Comparison of ENCODE assay signal across 10 mouse cellular contexts in genomic region chr5:24724805-24725204, GRCm38 (mm10). TPM values are rescaled to one million over a fixed set of nuclear protein-coding genes. Genes with fewer than 3 reads are reported as not detected.
A peak's percentile ranks its signal among the peaks of the same experiment; 100 is the strongest.
DNase-seq lines count a peak whose midpoint lies in the region; ATAC-seq lines count a peak whose summit lies in the region.
"Had no signal": no experiment of that assay in that cellular context is flagged by ENCODE, and none has a peak within 500 bp of the region (broad histone marks: within the 10 kb centered on the region; RNA-seq: fewer than 3 reads in every experiment).

No protein-coding gene starts in this region.

- H3K9me3 ChIP-seq in lung, embryonic 16.5 days (ENCODE audit: control insufficient read depth, low read length): no peaks in the 10 kb centered on the region
- H3K9me3 ChIP-seq in limb, embryonic 10.5 days (replicated peaks): no peaks in the 10 kb centered on the region
- no peaks in the 10 kb centered on the region for H3K9me3 ChIP-seq in stomach, embryonic 15.5 days

- peaks cover 46% of the 10 kb centered on the region for H3K4me1 ChIP-seq in lung, embryonic 16.5 days (replicated peaks; ENCODE audit: control insufficient read depth, insufficient read depth, low read length)
- H3K4me1 ChIP-seq in limb, embryonic 10.5 days: peaks cover 35% of the 10 kb centered on the region
- H3K4me1 ChIP-seq in stomach, embryonic 15.5 days: peaks cover 24% of the 10 kb centered on the region

- H3K27ac ChIP-seq in lung, embryonic 16.5 days (ENCODE audit: low read length): peak overlapping the region; percentile 95
- peak overlapping the region; percentile 81 for H3K27ac ChIP-seq in limb, embryonic 10.5 days
- H3K27ac ChIP-seq in stomach, embryonic 15.5 days: peak overlapping the region; percentile 75
- H3K27ac ChIP-seq: macrophage had no signal

- no peaks in the 10 kb centered on the region; the same call in 1 of the 2 replicates for H3K36me3 ChIP-seq in lung, embryonic 16.5 days (ENCODE audit: control insufficient read depth, insufficient read depth, low read length)
- H3K36me3 ChIP-seq in limb, embryonic 10.5 days: peaks cover 47% of the 10 kb centered on the region
- no peaks in the 10 kb centered on the region for H3K36me3 ChIP-seq in stomach, embryonic 15.5 days

- H3K9ac ChIP-seq in lung, embryonic 16.5 days (ENCODE audit: low read length): peak overlapping the region; percentile 27
- H3K9ac ChIP-seq in stomach, embryonic 15.5 days: no peak overlapping the region

- 32% methylated on average over 5 of the region's 5 CpGs for WGBS in lung, embryonic 16.5 days
- 58% methylated on average over 5 of the region's 5 CpGs for WGBS in limb, embryonic 10.5 days
- 21% methylated on average over 5 of the region's 5 CpGs for WGBS in stomach, embryonic 15.5 days

- peak; percentile 89 for ATAC-seq in lung, embryonic 16.5 days (ENCODE audit: low read depth)
- ATAC-seq in stomach, embryonic 15.5 days (ENCODE audit: insufficient read depth, low FRiP score, low read depth): peak; percentile 61

- DNase-seq in cerebellum, postnatal 10 days: peak; percentile 36 to 41
- DNase-seq in cerebellum, adult 11 months: no peak
- DNase-seq in lung, postnatal 25 days (ENCODE audit: low spot score): no peak
- no peak for DNase-seq in limb, embryonic 10.5 days (ENCODE audit: low spot score)
- no peak for DNase-seq in cerebellum, postnatal 25 days
- no peak for DNase-seq in layer of hippocampus, postnatal 14 days (ENCODE audit: low spot score in 2 of 2)
- DNase-seq: cerebellum, postnatal 14 days had no signal

- no peak overlapping the region for H3K4me3 ChIP-seq in lung, embryonic 16.5 days (ENCODE audit: low read length)
- no peak overlapping the region for H3K4me3 ChIP-seq in limb, embryonic 10.5 days
- no peak overlapping the region for H3K4me3 ChIP-seq in stomach, embryonic 15.5 days (replicated peaks)

- no peaks in the 10 kb centered on the region for H3K27me3 ChIP-seq in lung, embryonic 16.5 days (ENCODE audit: control insufficient read depth, insufficient read depth, low read depth, low read length)
- H3K27me3 ChIP-seq in limb, embryonic 10.5 days (ENCODE audit: low read depth, poor library complexity, severe bottlenecking): peaks cover 8% of the 10 kb centered on the region; the same call in 1 of the 2 replicates
- no peaks in the 10 kb centered on the region for H3K27me3 ChIP-seq in stomach, embryonic 15.5 days (replicated peaks)

- H3K4me2 ChIP-seq in lung, embryonic 16.5 days (ENCODE audit: low read depth, low read length): 0 out of 2 replicates have a peak overlapping the region, but pooled peaks have one; percentile 9
- peak overlapping the region; percentile 19; the same call in 1 of the 2 replicates for H3K4me2 ChIP-seq in stomach, embryonic 15.5 days

RNA-seq across cellular contexts. Expression of gene Wdr86, which starts 5.7 kb away (rescaled TPM):
- polyA plus RNA-seq in lung, embryonic 16.5 days (2015; fragmentation: Nextera tagmentation; extraction: Ambion mirVana): 30.5 and 31.5 TPM in 2 replicates
- 28.7 and 41.7 TPM in 2 replicates for polyA plus RNA-seq in limb, embryonic 10.5 days (2016; fragmentation: Nextera tagmentation; extraction: Ambion mirVana)
- 14.3 and 15.1 TPM in 2 replicates for polyA plus RNA-seq in stomach, embryonic 15.5 days (2015; fragmentation: Nextera tagmentation; extraction: Ambion mirVana)
- 1 to 10 TPM; 1.1 to 4.7 TPM for total RNA-seq in layer of hippocampus, postnatal 14 days (2021)
- polyA plus RNA-seq: macrophage had no signal

RNA-seq across cellular contexts. Expression of gene Crygn, which starts 33.0 kb away (rescaled TPM):
- polyA plus RNA-seq in lung, embryonic 16.5 days (2015; fragmentation: Nextera tagmentation; extraction: Ambion mirVana): 3.2 and 3.4 TPM in 2 replicates
- 0.79 and 1.1 TPM in 2 replicates for polyA plus RNA-seq in limb, embryonic 10.5 days (2016; fragmentation: Nextera tagmentation; extraction: Ambion mirVana)
- 1.6 and 1.7 TPM in 2 replicates for polyA plus RNA-seq in stomach, embryonic 15.5 days (2015; fragmentation: Nextera tagmentation; extraction: Ambion mirVana)
- 1 to 10 TPM; 2.3 to 3.3 TPM for total RNA-seq in layer of hippocampus, postnatal 14 days (2021)
- polyA plus RNA-seq: macrophage had no signal

RNA-seq across cellular contexts. Expression of gene Nub1, which starts 39.5 kb away (rescaled TPM):
- polyA plus RNA-seq in lung, embryonic 16.5 days (2015; fragmentation: Nextera tagmentation; extraction: Ambion mirVana): 39.0 and 40.0 TPM in 2 replicates
- 23.7 and 26.9 TPM in 2 replicates for polyA plus RNA-seq in limb, embryonic 10.5 days (2016; fragmentation: Nextera tagmentation; extraction: Ambion mirVana)
- polyA plus RNA-seq in stomach, embryonic 15.5 days (2015; fragmentation: Nextera tagmentation; extraction: Ambion mirVana): 26.7 and 31.5 TPM in 2 replicates
- total RNA-seq in layer of hippocampus, postnatal 14 days (2021): 10 to 100 TPM; 66.5 to 67.0 TPM

Comparison
In these comparisons a context has a peak if more than half of its experiments do, and no peak if none do; other contexts are left out.
1. DNase-seq: peak in cerebellum, postnatal 10 days (2 of 2); none in cerebellum, adult 11 months (single experiment), lung, postnatal 25 days (single experiment), limb, embryonic 10.5 days (single experiment), cerebellum, postnatal 25 days (0 of 2) and layer of hippocampus, postnatal 14 days (0 of 2).
2. Peak in every context shown above with its lines, with median percentiles within 50 percentile points of each other: H3K27ac ChIP-seq.